Mouse (Mus musculus) cerebellum, adult 8-10 months (tissue): Measurements from ENCODE around the gene Prorsd1.

Experiments used
- DNase-seq: peaks from one replicate; pipeline ENCODE4 v3.0.0; 2022

Gene Prorsd1

DNA sequence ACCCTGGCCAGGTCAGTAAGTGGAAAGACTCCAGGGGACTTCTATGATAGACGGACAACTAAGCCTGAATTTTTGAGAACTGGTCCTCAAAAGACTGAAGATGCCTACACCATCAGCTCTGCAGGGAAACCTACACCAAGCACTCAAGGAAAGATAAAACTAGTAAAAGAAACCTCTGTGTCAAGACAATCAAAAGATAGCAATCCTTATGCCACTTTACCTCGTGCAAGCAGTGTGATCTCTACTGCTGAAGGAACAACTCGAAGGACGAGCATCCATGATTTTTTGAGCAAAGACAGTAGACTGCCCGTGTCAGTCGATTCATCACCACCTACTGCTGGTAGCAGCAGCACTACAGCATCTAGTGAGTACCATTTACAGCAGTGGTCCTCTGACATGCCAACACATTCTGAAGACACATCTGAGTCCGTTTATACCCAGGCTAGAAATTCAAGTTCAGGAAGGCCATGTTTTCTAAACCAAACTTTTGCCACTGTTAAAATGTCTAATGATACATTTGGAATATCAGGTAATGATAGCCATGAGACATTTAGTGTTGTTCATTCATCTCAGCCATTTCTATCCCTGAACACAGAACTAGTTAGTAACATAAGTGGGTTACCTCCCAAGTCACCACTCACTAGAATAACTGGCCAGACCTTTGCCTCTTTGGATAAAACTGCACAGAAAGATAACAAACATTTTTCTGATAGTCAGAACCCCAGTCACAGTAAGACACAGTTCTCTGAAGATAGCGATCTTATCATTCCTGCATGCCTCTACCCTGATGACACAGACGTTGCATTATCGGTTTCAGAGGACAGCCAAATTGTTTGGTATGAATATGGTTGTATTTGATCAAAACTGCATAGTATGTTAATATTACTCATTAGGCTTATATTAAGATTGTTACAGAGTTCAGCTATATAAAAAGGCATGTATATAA, 10.6 kb downstream of the Prorsd1 start:
- DNase-seq: no peak

DNA sequence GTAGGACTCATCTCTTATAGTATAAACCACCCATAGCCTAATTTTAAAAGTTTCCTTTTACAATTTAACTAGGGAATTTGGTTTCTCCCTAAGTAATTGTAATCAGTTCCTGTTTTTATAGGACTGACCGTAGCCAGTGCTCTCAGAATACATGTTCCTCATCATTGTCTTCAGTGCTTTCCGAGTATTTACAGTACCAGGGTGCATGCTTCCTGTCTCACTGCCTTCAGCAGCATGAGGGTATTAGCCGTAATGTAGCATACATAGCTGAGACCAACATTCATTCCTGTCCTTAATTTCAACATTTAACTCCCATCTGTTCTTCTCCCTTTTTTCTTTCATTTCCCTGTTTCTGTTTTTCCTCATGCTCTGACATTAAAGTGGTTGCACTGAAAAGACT, 17.9 kb downstream of the Prorsd1 start:
- no peak for DNase-seq

- no peak for DNase-seq
Measured at GRCm38 (mm10) chr11:29493135-29493534, 21.7 kb downstream of the Prorsd1 start.

DNA sequence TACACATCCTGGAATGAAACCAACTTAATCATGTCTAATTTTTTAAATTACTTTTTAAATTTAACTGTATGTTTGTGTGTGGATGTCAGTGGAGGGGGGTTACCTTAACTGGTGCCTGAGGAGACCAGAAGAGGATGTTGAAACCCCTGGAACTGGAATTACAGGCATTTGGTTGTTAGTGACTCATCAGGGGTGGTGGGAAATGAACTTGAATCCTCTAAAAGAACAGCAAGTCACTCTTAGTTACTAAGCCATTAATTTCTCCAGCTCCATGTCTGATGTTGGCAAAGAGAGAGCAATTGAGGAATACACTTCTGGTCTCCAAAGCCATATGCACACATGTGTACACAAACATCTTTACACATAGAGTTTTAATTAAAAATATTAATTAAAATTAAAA, 40.2 kb downstream of the Prorsd1 start:
- no peak for DNase-seq
